Comparison of ENCODE assay signal across 18 mouse cellular contexts in genomic region chrX:16656511-16656910, GRCm38 (mm10). TPM values are rescaled to one million over a fixed set of nuclear protein-coding genes. Genes with fewer than 3 reads are reported as not detected.
DNase-seq lines count a peak whose midpoint lies in the region; ATAC-seq and TF ChIP-seq lines count a peak whose summit lies in the region.
"Had no signal": no experiment of that assay in that cellular context is flagged by ENCODE, and none has a peak within 500 bp of the region (broad histone marks: within the 10 kb centered on the region; RNA-seq: fewer than 3 reads in every experiment).

No protein-coding gene starts in this region.

- no peaks in the 10 kb centered on the region for H3K4me1 ChIP-seq in heart, adult 2 months (ENCODE audit: control insufficient read depth, insufficient read depth, low read length)
- H3K4me1 ChIP-seq in heart, embryonic 11.5 days (ENCODE audit: control insufficient read depth, insufficient read depth, low read length), result no peaks in the 10 kb centered on the region
- H3K4me1 ChIP-seq in lung, adult 2 months (ENCODE audit: control insufficient read depth, insufficient read depth, low read length), result no peaks in the 10 kb centered on the region
- no peaks in the 10 kb centered on the region for H3K4me1 ChIP-seq in heart, postnatal 0 days (ENCODE audit: control insufficient read depth, insufficient read depth)
- H3K4me1 ChIP-seq in hindbrain, embryonic 10.5 days (replicated peaks), result no peaks in the 10 kb centered on the region
- H3K4me1 ChIP-seq: embryonic facial prominence, embryonic 12.5 days; forebrain, embryonic 13.5 days; limb, embryonic 12.5 days; lung, embryonic 15.5 days; midbrain, embryonic 15.5 days had no signal

- peak overlapping the region; percentile 9; the same call in 1 of the 2 replicates for H3K27ac ChIP-seq in heart, adult 2 months
- no peak overlapping the region for H3K27ac ChIP-seq in heart, embryonic 11.5 days (ENCODE audit: low read depth, low read length)
- H3K27ac ChIP-seq in heart, postnatal 0 days (ENCODE audit: low read depth), result no peak overlapping the region
- no peak overlapping the region for H3K27ac ChIP-seq in hindbrain, embryonic 10.5 days
- H3K27ac ChIP-seq: embryonic facial prominence, embryonic 12.5 days; forebrain, embryonic 13.5 days; limb, embryonic 12.5 days; lung, embryonic 15.5 days; midbrain, embryonic 15.5 days; stomach, postnatal 0 days had no signal

- H3K4me2 ChIP-seq in heart, embryonic 11.5 days, result no peak overlapping the region
- no peak overlapping the region for H3K4me2 ChIP-seq in heart, postnatal 0 days (ENCODE audit: low read depth, low read length)
- H3K4me2 ChIP-seq: embryonic facial prominence, embryonic 12.5 days; forebrain, embryonic 13.5 days; limb, embryonic 12.5 days; lung, embryonic 15.5 days; midbrain, embryonic 15.5 days had no signal

- ATAC-seq in heart, embryonic 11.5 days (replicated peaks; ENCODE audit: insufficient number of reproducible peaks, low FRiP score, low TSS enrichment), result no peak
- ATAC-seq in heart, postnatal 0 days (ENCODE audit: insufficient read depth, low read depth), result no peak
- ATAC-seq: forebrain, embryonic 13.5 days; intestine, postnatal 0 days; midbrain, embryonic 15.5 days had no signal

- no peak for DNase-seq in heart, adult 2 months
- DNase-seq in lung, postnatal 10 days, result peak; percentile 26
- no peak for DNase-seq in lung, adult 2 months
- peak; percentile 13 for DNase-seq in heart, postnatal 0 days (ENCODE audit: low spot score)
- no peak for DNase-seq in hindbrain, embryonic 10.5 days (ENCODE audit: low spot score)
- no peak for DNase-seq in natural killer cell, adult 2 months (ENCODE audit: low spot score in 2 of 2)
- DNase-seq: adrenal gland, postnatal 25 days; gastrocnemius, postnatal 10 days; retina, postnatal 1 day; spleen, adult 18-20 months had no signal

- intact Hi-C loops in heart, adult 2 months (cut with DNase I), result no loop called here

- no peaks in the 10 kb centered on the region for H3K79me2 ChIP-seq in heart, adult 2 months (replicated peaks; ENCODE audit: control insufficient read depth, insufficient read depth, low read length)

- TF ChIP-seq POLR2A in heart, adult 2 months (IDR thresholded peaks at IDR 0.05; ENCODE audit: insufficient read depth, low read depth, low read length), result no peak
- no peak for TF ChIP-seq POLR2A in lung, adult 2 months (IDR thresholded peaks at IDR 0.05; ENCODE audit: borderline replicate concordance, extremely low read depth, low read depth, low read length)

- no peaks in the 10 kb centered on the region for H3K27me3 ChIP-seq in heart, adult 2 months (ENCODE audit: control insufficient read depth, insufficient read depth, low read length)
- no peaks in the 10 kb centered on the region for H3K27me3 ChIP-seq in heart, embryonic 11.5 days (ENCODE audit: control insufficient read depth, insufficient read depth, low read length)
- H3K27me3 ChIP-seq in heart, postnatal 0 days (ENCODE audit: control insufficient read depth, insufficient read depth, low read length), result no peaks in the 10 kb centered on the region
- H3K27me3 ChIP-seq in hindbrain, embryonic 10.5 days (ENCODE audit: insufficient read depth, poor library complexity, severe bottlenecking), result no peaks in the 10 kb centered on the region
- H3K27me3 ChIP-seq: embryonic facial prominence, embryonic 12.5 days; forebrain, embryonic 13.5 days; limb, embryonic 12.5 days; lung, embryonic 15.5 days; midbrain, embryonic 15.5 days had no signal

- no peaks in the 10 kb centered on the region for H3K36me3 ChIP-seq in heart, adult 2 months (ENCODE audit: control insufficient read depth, insufficient read depth, low read length)
- no peaks in the 10 kb centered on the region for H3K36me3 ChIP-seq in heart, embryonic 11.5 days (ENCODE audit: control insufficient read depth, insufficient read depth, low read length)
- H3K36me3 ChIP-seq in heart, postnatal 0 days (replicated peaks; ENCODE audit: control insufficient read depth, insufficient read depth, low read length), result no peaks in the 10 kb centered on the region
- no peaks in the 10 kb centered on the region for H3K36me3 ChIP-seq in hindbrain, embryonic 10.5 days
- H3K36me3 ChIP-seq: embryonic facial prominence, embryonic 12.5 days; limb, embryonic 12.5 days; lung, embryonic 15.5 days; midbrain, embryonic 15.5 days had no signal

- WGBS in heart, adult 2 months, result 48% methylated on average over 2 of the region's 2 CpGs
- WGBS in heart, embryonic 11.5 days (ENCODE audit: insufficient replicate concordance), result 66% methylated on average over 2 of the region's 2 CpGs
- 57% methylated on average over 2 of the region's 2 CpGs for WGBS in lung, adult 2 months
- WGBS in heart, postnatal 0 days, result 62% methylated on average over 2 of the region's 2 CpGs
- WGBS in hindbrain, embryonic 10.5 days, result 87% methylated on average over 2 of the region's 2 CpGs

- no peak for TF ChIP-seq EP300 in heart, adult 2 months (IDR thresholded peaks at IDR 0.05; ENCODE audit: insufficient read depth, low read depth, low read length)
- no peak for TF ChIP-seq EP300 in heart, postnatal 0 days (IDR thresholded peaks at IDR 0.05; ENCODE audit: low read depth)

- no peak overlapping the region for H3K4me3 ChIP-seq in heart, adult 2 months
- H3K4me3 ChIP-seq in heart, embryonic 11.5 days (ENCODE audit: low read depth, low read length), result no peak overlapping the region
- H3K4me3 ChIP-seq in lung, adult 2 months (replicated peaks; ENCODE audit: extremely low read depth, low read depth, low read length), result no peak overlapping the region
- no peak overlapping the region for H3K4me3 ChIP-seq in heart, postnatal 0 days (ENCODE audit: low read depth, low read length)
- H3K4me3 ChIP-seq in hindbrain, embryonic 10.5 days, result no peak overlapping the region
- H3K4me3 ChIP-seq: embryonic facial prominence, embryonic 12.5 days; forebrain, embryonic 13.5 days; limb, embryonic 12.5 days; lung, embryonic 15.5 days; midbrain, embryonic 15.5 days had no signal

- no peak overlapping the region for H3K9ac ChIP-seq in heart, adult 2 months (ENCODE audit: low read depth, low read length)
- H3K9ac ChIP-seq in heart, embryonic 11.5 days (ENCODE audit: low read depth, low read length), result no peak overlapping the region
- H3K9ac ChIP-seq in heart, postnatal 0 days (replicated peaks; ENCODE audit: low read depth, low read length), result no peak overlapping the region
- H3K9ac ChIP-seq: embryonic facial prominence, embryonic 12.5 days; forebrain, embryonic 13.5 days; limb, embryonic 12.5 days; lung, embryonic 15.5 days; midbrain, embryonic 15.5 days had no signal

- no peak for TF ChIP-seq CTCF in heart, adult 2 months (IDR thresholded peaks at IDR 0.05)
- TF ChIP-seq CTCF in lung, adult 2 months (IDR thresholded peaks at IDR 0.05; ENCODE audit: insufficient read depth, low read length), result no peak
- TF ChIP-seq CTCF in heart, postnatal 0 days (IDR thresholded peaks at IDR 0.05; ENCODE audit: low read depth), result no peak

- H3K9me3 ChIP-seq in heart, embryonic 11.5 days (replicated peaks; ENCODE audit: control insufficient read depth, low read length), result no peaks in the 10 kb centered on the region
- no peaks in the 10 kb centered on the region for H3K9me3 ChIP-seq in heart, postnatal 0 days (replicated peaks; ENCODE audit: control insufficient read depth, low read length)
- no peaks in the 10 kb centered on the region for H3K9me3 ChIP-seq in hindbrain, embryonic 10.5 days
- H3K9me3 ChIP-seq: embryonic facial prominence, embryonic 12.5 days; forebrain, embryonic 13.5 days; limb, embryonic 12.5 days; lung, embryonic 15.5 days; midbrain, embryonic 15.5 days had no signal

RNA-seq across cellular contexts. Expression of gene Maoa, which starts 37.0 kb away (rescaled TPM):
- total RNA-seq in heart, adult 2 months (2021), result 1 to 10 TPM; 2.3 TPM
- polyA plus RNA-seq in heart, adult 2 months (2012; rRNA removed), result 0.94 and 2.0 TPM in 2 replicates
- 7.2 and 9.0 TPM in 2 replicates for polyA plus RNA-seq in heart, embryonic 11.5 days (2014; fragmentation: Nextera tagmentation; extraction: Ambion mirVana)
- 4.7 and 8.8 TPM in 2 replicates for polyA plus RNA-seq in lung, adult 2 months (2012; rRNA removed)
- 2.4 and 6.6 TPM in 2 replicates for total RNA-seq in heart, postnatal 0 days (2014; rRNA removed; ENCODE audit: low replicate concordance)
- 3.4 and 3.6 TPM in 2 replicates for polyA plus RNA-seq in heart, postnatal 0 days (2015; fragmentation: Nextera tagmentation; extraction: Ambion mirVana)
- polyA plus RNA-seq in hindbrain, embryonic 10.5 days (2016; fragmentation: Nextera tagmentation; extraction: Ambion mirVana), result 12.6 and 16.4 TPM in 2 replicates

Comparison
In these comparisons a context has a peak if more than half of its experiments do, and no peak if none do; other contexts are left out.
1. DNase-seq: peak in lung, postnatal 10 days (single experiment) and heart, postnatal 0 days (single experiment); none in heart, adult 2 months (0 of 2), lung, adult 2 months (single experiment), hindbrain, embryonic 10.5 days (single experiment) and natural killer cell, adult 2 months (0 of 2).